Mouse (Mus musculus): ENCODE results near the gene Teddm2.

DNA sequence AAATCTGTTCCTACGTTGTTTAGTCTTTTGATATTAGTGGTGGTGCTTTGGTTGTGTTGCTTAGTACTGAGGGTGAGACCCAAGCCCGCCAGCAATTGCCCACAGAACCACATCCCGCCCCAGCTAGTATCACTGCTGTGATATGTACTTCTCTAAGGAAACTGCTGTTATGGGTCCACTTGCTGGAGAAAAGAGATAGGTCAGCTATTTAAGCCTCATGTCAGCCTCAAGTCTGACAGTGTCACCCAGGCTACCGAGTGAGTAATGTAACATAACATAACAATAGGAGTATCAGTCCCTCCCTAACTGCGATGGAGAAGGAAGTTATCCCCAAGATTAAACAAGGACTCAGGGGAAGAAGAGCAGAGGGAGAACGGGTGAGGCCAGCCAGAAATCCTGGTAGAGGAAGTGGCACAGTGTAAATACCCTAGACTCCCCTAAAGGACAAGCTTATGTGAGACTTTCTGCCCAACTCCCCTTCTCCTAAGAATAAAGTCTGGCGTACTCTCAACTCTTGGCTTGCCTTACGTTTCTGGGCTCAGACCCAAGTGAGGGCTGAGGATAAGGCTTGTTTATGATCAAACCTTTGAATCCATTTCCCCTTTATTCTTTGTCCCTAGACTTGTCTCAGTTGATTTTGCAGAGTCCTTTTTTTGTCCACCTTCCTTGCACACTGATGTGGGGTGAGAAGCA lies 5.7 kb downstream of the Teddm2 start:
- TF ChIP-seq GATA1 (IDR thresholded peaks at IDR 0.05; ENCODE audit: low read length) (no peak), TAL1 (IDR thresholded peaks at IDR 0.05; ENCODE audit: low read length) (no peak)
